Mouse (Mus musculus): ENCODE results near the gene Golim4.

Gene Golim4

DNA sequence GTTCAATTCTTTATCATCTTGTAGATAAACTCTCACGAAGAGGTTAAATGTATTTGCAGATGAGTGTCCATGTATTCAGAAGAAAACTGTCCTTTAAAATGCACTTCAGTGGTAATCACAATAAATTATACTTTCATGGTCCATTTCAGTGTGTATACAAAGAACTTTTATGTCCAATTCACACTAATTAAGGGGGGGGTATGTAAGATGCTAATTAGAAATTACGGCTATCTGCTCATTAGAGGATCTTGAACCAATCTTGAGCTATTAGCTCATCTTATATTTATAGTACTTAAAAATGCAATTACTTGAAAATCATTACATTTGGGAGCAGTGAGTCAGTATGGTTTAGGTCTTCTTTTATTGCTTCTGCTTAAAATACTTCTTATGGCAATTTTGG is 31.6 kb downstream of the Golim4 start:
- no peak for DNase-seq (ENCODE audit: low read depth)

GRCm38 (mm10) chr3:75917770-75918503 is 38.8 kb downstream of the Golim4 start:
- peak; percentile 26 for DNase-seq (ENCODE audit: low read depth)

GRCm38 (mm10) chr3:75912786-75913185 is 44.0 kb downstream of the Golim4 start:
- no peak for DNase-seq (ENCODE audit: low read depth)

DNA sequence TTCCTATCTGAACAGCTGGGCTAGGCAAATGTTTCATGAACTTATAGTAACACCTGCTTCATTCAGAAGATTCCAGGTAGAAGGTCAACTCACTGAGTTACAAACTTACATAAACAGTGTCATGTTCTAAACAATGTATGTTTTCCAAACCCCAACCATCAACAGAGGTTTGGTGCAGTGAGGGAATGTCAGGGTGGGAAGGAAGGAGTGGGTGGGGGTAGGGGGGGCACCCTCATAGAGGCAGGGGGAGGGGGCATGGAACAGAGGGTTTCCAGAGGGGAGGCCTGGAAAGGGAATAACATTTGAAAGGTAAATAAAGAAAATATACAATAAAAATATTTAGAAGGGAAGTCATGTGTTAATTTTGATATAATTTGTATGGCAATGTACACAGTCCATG is 46.0 kb downstream of the Golim4 start:
- DNase-seq (ENCODE audit: low read depth) = no peak

- peak; percentile 19 for DNase-seq (ENCODE audit: low read depth)
These were observed 46.5 kb downstream of the Golim4 start for GRCm38 (mm10) chr3:75910257-75910656.

DNA sequence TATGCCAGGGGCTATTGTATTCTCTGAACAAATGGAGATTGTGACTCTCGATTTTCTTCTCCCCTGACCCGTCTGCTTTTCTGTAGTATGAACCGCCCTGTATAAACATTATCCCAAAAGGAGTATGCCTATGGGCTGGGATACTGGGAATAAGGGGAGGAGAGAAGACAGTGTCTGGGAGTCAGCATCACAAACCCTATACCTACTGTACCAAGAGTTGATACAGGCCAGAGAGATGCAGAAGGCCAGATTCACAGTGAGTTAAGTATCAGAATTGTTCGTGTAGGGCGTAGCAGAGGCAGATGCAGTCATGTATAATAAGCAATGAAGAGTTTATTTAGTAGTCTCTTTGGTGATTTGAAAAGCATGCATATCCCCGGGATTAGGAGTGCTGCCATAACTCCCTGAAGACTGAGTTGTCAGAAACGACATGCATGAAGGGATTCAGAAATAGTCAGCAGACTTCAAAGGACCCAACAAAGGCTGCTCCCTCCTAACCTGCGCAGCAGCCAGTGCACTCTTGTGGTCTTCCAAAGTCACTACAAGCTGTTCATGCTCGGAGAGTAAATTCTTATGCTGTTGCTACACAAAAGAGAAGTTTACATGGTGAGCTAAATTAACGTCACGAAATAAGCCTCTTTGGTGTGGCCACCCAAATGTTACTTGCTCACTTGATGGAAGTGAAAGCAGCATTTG is 54.7 kb downstream of the Golim4 start:
- DNase-seq (ENCODE audit: low read depth) = no peak

- no peak for DNase-seq (ENCODE audit: low read depth)
These were observed 61.7 kb downstream of the Golim4 start for GRCm38 (mm10) chr3:75895075-75895474.

DNA sequence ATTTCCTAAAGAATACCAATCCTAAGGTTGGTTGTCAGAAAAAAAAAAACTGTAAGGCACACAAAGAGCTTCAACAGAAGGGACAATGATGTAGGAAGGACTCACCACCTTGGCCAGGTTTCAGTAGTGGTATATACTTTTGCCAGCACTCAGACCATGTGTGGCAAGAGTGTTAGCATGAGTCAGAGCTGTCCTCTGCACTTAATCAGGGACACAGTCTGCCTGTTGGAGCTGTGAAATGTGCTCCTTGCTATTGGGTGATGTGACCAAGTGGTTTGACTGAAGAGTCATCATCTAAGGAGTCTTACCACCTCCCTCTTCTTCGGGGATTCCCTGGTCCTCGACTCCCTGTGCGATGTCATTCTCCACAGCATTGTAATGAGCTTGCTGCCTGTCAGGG is 65.2 kb downstream of the Golim4 start:
- DNase-seq (ENCODE audit: low read depth) = no peak

DNA sequence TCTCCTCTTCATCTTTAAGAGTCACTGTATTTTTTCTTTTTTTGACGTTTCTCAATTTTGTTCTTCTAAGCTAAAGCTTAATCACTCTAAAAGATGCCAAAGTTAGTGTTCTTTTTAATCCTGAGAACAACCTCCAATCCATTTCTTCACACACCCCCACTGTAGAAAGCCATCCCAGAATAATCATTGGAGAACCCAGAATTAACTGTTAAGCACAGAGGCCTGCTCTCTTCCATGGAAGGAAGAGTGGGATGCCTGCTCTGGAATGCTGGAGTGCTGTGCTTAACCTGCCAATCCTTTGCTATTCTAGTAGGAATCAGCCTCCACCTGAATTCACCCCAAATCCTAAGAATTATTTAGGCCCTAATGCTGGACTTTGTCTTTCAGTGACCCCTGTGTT is 67.4 kb downstream of the Golim4 start:
- no peak for DNase-seq (ENCODE audit: low read depth)

GRCm38 (mm10) chr3:75881582-75881981 is 75.2 kb downstream of the Golim4 start:
- DNase-seq (ENCODE audit: low read depth) = no peak

GRCm38 (mm10) chr3:75879269-75879668 is 77.5 kb downstream of the Golim4 start:
- no peak for DNase-seq (ENCODE audit: low read depth)

DNA sequence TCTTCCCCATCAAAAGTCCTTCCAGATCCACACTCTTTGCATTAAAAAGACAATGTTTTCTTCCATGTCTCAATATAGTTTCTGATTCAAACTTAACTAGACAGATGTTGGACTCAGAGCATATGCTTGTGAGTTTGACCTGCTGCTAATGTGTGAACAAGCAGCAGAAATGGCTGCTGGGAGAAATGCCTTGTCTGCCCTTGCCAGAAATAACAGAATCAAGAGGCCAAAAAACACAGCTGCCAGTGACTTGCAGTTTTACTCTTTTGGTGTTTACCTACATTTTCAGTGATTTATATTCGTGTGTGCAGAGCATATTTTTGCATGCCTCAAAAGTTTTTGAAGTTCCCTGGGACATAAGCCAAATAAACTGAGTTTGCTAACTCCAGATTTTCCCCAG is 87.9 kb downstream of the Golim4 start:
- DNase-seq (ENCODE audit: low read depth) = no peak

DNA sequence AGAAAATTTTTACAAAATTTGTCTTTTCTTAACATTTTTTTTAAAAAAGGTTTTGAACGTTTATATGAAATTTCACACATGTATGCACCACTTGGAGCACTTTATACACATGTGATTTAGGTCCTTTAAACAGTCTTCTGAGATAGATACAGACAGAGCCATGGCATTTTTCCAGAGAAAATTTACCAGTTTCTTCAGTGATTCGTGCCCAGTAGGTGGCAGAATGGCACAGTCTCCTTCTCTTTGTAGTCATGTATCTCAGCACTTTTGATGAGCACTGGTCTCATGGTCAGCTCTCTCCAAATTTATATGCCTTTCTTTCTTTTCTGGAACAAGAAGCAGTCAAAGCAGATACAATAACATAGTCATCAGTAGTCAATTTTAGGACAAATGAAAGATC is 92.5 kb downstream of the Golim4 start:
- DNase-seq (ENCODE audit: low read depth) = no peak

- peak; percentile 30 for DNase-seq (ENCODE audit: low read depth)
These were observed 95.1 kb downstream of the Golim4 start for GRCm38 (mm10) chr3:75861677-75862076.

DNA sequence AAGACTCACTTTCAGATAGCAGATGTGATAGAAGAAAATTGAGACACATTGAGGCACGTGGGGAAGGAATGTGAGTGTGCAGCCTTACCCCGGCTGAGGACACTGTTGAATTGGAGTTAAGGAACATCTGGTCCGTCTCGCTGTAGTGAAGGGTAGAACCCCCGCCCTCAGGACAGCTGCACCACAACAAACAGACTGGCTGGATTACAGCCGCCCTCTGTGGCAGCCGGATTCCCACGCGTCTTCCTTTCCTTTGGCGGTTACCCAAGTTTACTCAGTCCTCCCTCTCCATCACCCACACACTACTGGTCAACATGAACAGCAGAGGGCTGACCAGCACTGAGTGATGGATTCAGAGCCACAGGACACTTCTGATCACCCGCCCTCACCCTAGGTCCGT is 96.0 kb downstream of the Golim4 start:
- no peak for DNase-seq (ENCODE audit: low read depth)

GRCm38 (mm10) chr3:75835286-75835967 is 121.3 kb downstream of the Golim4 start:
- DNase-seq (ENCODE audit: low read depth) = peak; percentile 10

GRCm38 (mm10) chr3:75834827-75835226 is 121.9 kb downstream of the Golim4 start:
- DNase-seq (ENCODE audit: low read depth) = no peak
